Mouse (Mus musculus) limb, embryonic 12.5 days (tissue): ENCODE data around the gene Slc39a11. TPM values are rescaled to one million over a fixed set of nuclear protein-coding genes. Genes with fewer than 3 reads are reported as not detected.

ENCODE experiments used
- ATAC-seq: fragments of 200-750 bp; cut with Nextera tagmentation; 2 replicates; pipeline ENCODE4 v1.8.0; 2017; ENCODE audit warnings: low read depth, moderate TSS enrichment; ENCODE audit not compliant: insufficient number of reproducible peaks, insufficient read depth, low FRiP score, low TSS enrichment
- H3K27ac ChIP-seq: fragments of 300-500 bp; sonication (generic); 2 replicates; pipeline ENCODE4 v1.5.1; 2016; ENCODE audit warnings: mild to moderate bottlenecking, moderate library complexity
- H3K27me3 ChIP-seq: fragments of 300-500 bp; sonication (generic); 2 replicates; pipeline ENCODE4 v1.6.1; 2016; ENCODE audit warnings: mild to moderate bottlenecking, moderate library complexity
- H3K36me3 ChIP-seq: fragments of 300-500 bp; sonication (generic); 2 replicates; pipeline ENCODE4 v1.6.1; 2016; ENCODE audit warnings: mild to moderate bottlenecking, moderate library complexity
- H3K4me1 ChIP-seq: fragments of 300-500 bp; sonication (generic); replicated peaks from 2 replicates; pipeline ENCODE4 v1.6.1; 2016
- H3K4me2 ChIP-seq: fragments of 300-500 bp; sonication (generic); 2 replicates; pipeline ENCODE4 v1.6.1; 2016; ENCODE audit warnings: mild to moderate bottlenecking, moderate library complexity
- H3K4me3 ChIP-seq: fragments of 300-500 bp; sonication (generic); replicated peaks from 2 replicates; pipeline ENCODE4 v1.5.1; 2016; ENCODE audit warnings: mild to moderate bottlenecking
- H3K9ac ChIP-seq: fragments of 300-500 bp; sonication (generic); replicated peaks from 2 replicates; pipeline ENCODE4 v1.6.1; 2016; ENCODE audit warnings: mild to moderate bottlenecking, moderate library complexity
- H3K9me3 ChIP-seq: fragments of 300-500 bp; sonication (generic); 2 replicates; pipeline ENCODE4 v1.6.1; 2016; ENCODE audit warnings: mild to moderate bottlenecking, moderate library complexity
- WGBS: fragments of 180-500 bp; shearing (Covaris S2); methylation state at CpG from one replicate; pipeline ENCODE4 v1.1.7; 2016; 5-methylcytosine and 5-hydroxymethylcytosine counted together
- polyA plus RNA-seq: library from polyadenylated mRNA; unstranded; fragments of >200 nt; fragmentation: Nextera tagmentation; extraction: Ambion mirVana; gene quantifications from 2 replicates; pipeline ENCODE4 v1.2.1, GENCODE M21; 2016

Gene Slc39a11
- polyA plus RNA-seq, 1 experiment from 2014 or later, result 17.9 TPM

- no peak overlapping the region for H3K4me3 ChIP-seq
- peaks cover 18% of the 10 kb centered on the region for H3K4me1 ChIP-seq
- H3K27ac ChIP-seq, result no peak overlapping the region
- no peaks in the 10 kb centered on the region for H3K27me3 ChIP-seq
- H3K9ac ChIP-seq, result no peak overlapping the region
- no peaks in the 10 kb centered on the region for H3K36me3 ChIP-seq
- no peak for ATAC-seq
- 90% methylated on average over 4 of the region's 4 CpGs for WGBS
- no peak overlapping the region for H3K4me2 ChIP-seq
- H3K9me3 ChIP-seq, result no peaks in the 10 kb centered on the region
Observed at GRCm38 (mm10) chr11:113253169-113253568, 396.7 kb downstream of the Slc39a11 start.

- no peaks in the 10 kb centered on the region for H3K36me3 ChIP-seq
- H3K27ac ChIP-seq, result no peak overlapping the region
- H3K27me3 ChIP-seq, result no peaks in the 10 kb centered on the region
- no peak for ATAC-seq
- H3K9me3 ChIP-seq, result no peaks in the 10 kb centered on the region
- H3K4me3 ChIP-seq, result no peak overlapping the region
- H3K4me2 ChIP-seq, result no peak overlapping the region
- H3K4me1 ChIP-seq, result peaks cover 18% of the 10 kb centered on the region
- WGBS, result 87% methylated on average over 7 of the region's 7 CpGs
- no peak overlapping the region for H3K9ac ChIP-seq
Observed at GRCm38 (mm10) chr11:113251172-113251571, 398.7 kb downstream of the Slc39a11 start.

GRCm38 (mm10) chr11:113246475-113246874 lies 403.4 kb downstream of the Slc39a11 start:
- Histone ChIP-seq H3K4me3 (no peak overlapping the region), H3K4me2 (no peak overlapping the region), H3K9ac (no peak overlapping the region), H3K27me3 (no peaks in the 10 kb centered on the region), H3K9me3 (no peaks in the 10 kb centered on the region), H3K4me1 (no peaks in the 10 kb centered on the region), H3K27ac (no peak overlapping the region), H3K36me3 (no peaks in the 10 kb centered on the region)
- ATAC-seq, result no peak
- WGBS, result 74% methylated on average over 9 of the region's 9 CpGs

- Histone ChIP-seq H3K4me1 (no peaks in the 10 kb centered on the region), H3K9ac (no peak overlapping the region), H3K27me3 (no peaks in the 10 kb centered on the region), H3K4me3 (no peak overlapping the region), H3K9me3 (no peaks in the 10 kb centered on the region), H3K4me2 (no peak overlapping the region), H3K27ac (no peak overlapping the region), H3K36me3 (no peaks in the 10 kb centered on the region)
- ATAC-seq, result no peak
- WGBS, result 87% methylated on average over 10 of the region's 10 CpGs
Observed at GRCm38 (mm10) chr11:113245666-113246065, 404.2 kb downstream of the Slc39a11 start.

GRCm38 (mm10) chr11:113234432-113234831 lies 415.4 kb downstream of the Slc39a11 start:
- Histone ChIP-seq H3K27me3 (no peaks in the 10 kb centered on the region), H3K36me3 (no peaks in the 10 kb centered on the region), H3K4me2 (no peak overlapping the region), H3K9ac (no peak overlapping the region), H3K4me3 (no peak overlapping the region), H3K9me3 (no peaks in the 10 kb centered on the region), H3K27ac (no peak overlapping the region), H3K4me1 (peaks cover 16% of the 10 kb centered on the region)
- WGBS, result 85% methylated on average over 2 of the region's 2 CpGs
- no peak for ATAC-seq

- H3K4me1 ChIP-seq, result peaks cover 16% of the 10 kb centered on the region
- H3K36me3 ChIP-seq, result no peaks in the 10 kb centered on the region
- 27% methylated on average over 6 of the region's 6 CpGs for WGBS
- no peak overlapping the region for H3K4me3 ChIP-seq
- no peaks in the 10 kb centered on the region for H3K9me3 ChIP-seq
- ATAC-seq, result peak; percentile 19; the same call in 1 of the 2 replicates
- H3K27me3 ChIP-seq, result no peaks in the 10 kb centered on the region
- H3K4me2 ChIP-seq, result no peak overlapping the region
- H3K27ac ChIP-seq, result 0 out of 2 replicates have a peak overlapping the region, but pooled peaks have one; percentile 45
- H3K9ac ChIP-seq, result no peak overlapping the region
Observed at GRCm38 (mm10) chr11:113232049-113232448, 417.8 kb downstream of the Slc39a11 start.

GRCm38 (mm10) chr11:113230410-113231132 lies 419.3 kb downstream of the Slc39a11 start:
- WGBS, result 42% methylated on average over 6 of the region's 6 CpGs
- H3K9me3 ChIP-seq, result no peaks in the 10 kb centered on the region
- H3K9ac ChIP-seq, result no peak overlapping the region
- H3K4me3 ChIP-seq, result no peak overlapping the region
- no peak overlapping the region for H3K27ac ChIP-seq
- ATAC-seq, result no peak
- no peak overlapping the region for H3K4me2 ChIP-seq
- H3K27me3 ChIP-seq, result no peaks in the 10 kb centered on the region
- H3K4me1 ChIP-seq, result peaks cover 16% of the 10 kb centered on the region
- H3K36me3 ChIP-seq, result no peaks in the 10 kb centered on the region

GRCm38 (mm10) chr11:113225748-113226147 lies 424.1 kb downstream of the Slc39a11 start:
- 85% methylated on average over 3 of the region's 3 CpGs for WGBS
- Histone ChIP-seq H3K27me3 (no peaks in the 10 kb centered on the region), H3K4me3 (no peak overlapping the region), H3K9ac (no peak overlapping the region), H3K27ac (no peak overlapping the region), H3K4me1 (peaks cover 31% of the 10 kb centered on the region), H3K4me2 (no peak overlapping the region), H3K9me3 (no peaks in the 10 kb centered on the region), H3K36me3 (no peaks in the 10 kb centered on the region)
- no peak for ATAC-seq

GRCm38 (mm10) chr11:113223756-113224323 lies 426.0 kb downstream of the Slc39a11 start:
- Histone ChIP-seq H3K4me1 (peaks cover 31% of the 10 kb centered on the region), H3K36me3 (no peaks in the 10 kb centered on the region), H3K27me3 (no peaks in the 10 kb centered on the region), H3K9ac (no peak overlapping the region), H3K4me2 (no peak overlapping the region), H3K9me3 (no peaks in the 10 kb centered on the region), H3K27ac (no peak overlapping the region), H3K4me3 (no peak overlapping the region)
- WGBS, result 17% methylated on average over 4 of the region's 4 CpGs
- ATAC-seq, result no peak

GRCm38 (mm10) chr11:113221267-113222195 lies 428.3 kb downstream of the Slc39a11 start:
- Histone ChIP-seq H3K4me3 (no peak overlapping the region), H3K27me3 (no peaks in the 10 kb centered on the region), H3K4me1 (peaks cover 31% of the 10 kb centered on the region), H3K36me3 (no peaks in the 10 kb centered on the region), H3K9ac (no peak overlapping the region), H3K4me2 (peak overlapping the region; percentile 35), H3K27ac (peak overlapping the region; percentile 84), H3K9me3 (no peaks in the 10 kb centered on the region)
- peak; percentile 90 for ATAC-seq
- 32% methylated on average over 18 of the region's 18 CpGs for WGBS

- Histone ChIP-seq H3K9ac (no peak overlapping the region), H3K27ac (peak overlapping the region; percentile 84), H3K9me3 (no peaks in the 10 kb centered on the region), H3K4me3 (no peak overlapping the region), H3K27me3 (no peaks in the 10 kb centered on the region), H3K4me1 (peaks cover 31% of the 10 kb centered on the region), H3K4me2 (peak overlapping the region; percentile 35; the same call in 1 of the 2 replicates), H3K36me3 (no peaks in the 10 kb centered on the region)
- no peak; the same call in 1 of the 2 replicates for ATAC-seq
- WGBS, result 71% methylated on average over 2 of the region's 2 CpGs
Observed at GRCm38 (mm10) chr11:113220649-113221048, 429.2 kb downstream of the Slc39a11 start.
